In genomic region chr13:90497573-90497972, GRCm38 (mm10) we compare ENCODE assay signal across 18 mouse cellular contexts.
"Had no signal": no experiment of that assay in that cellular context is flagged by ENCODE, and none has a peak within 500 bp of the region (broad histone marks: within the 10 kb centered on the region; RNA-seq: fewer than 3 reads in every experiment).

No protein-coding gene starts in this region.

- H3K9me3 ChIP-seq: midbrain, embryonic 10.5 days; midbrain, embryonic 12.5 days; neural tube, embryonic 13.5 days; neural tube, embryonic 15.5 days had no signal

- DNase-seq: lung, embryonic 14.5 days; lung, postnatal 10 days; lung, postnatal 4 days; midbrain, embryonic 14.5 days; retina, postnatal 1 day; right cerebral cortex, adult 18-20 months; right cerebral cortex, postnatal 25 days; right cerebral cortex, postnatal 4 days; spleen, adult 18-20 months; thymus, adult 18-20 months; thymus, postnatal 14 days; thymus, postnatal 36 days had no signal

- H3K27ac ChIP-seq: midbrain, embryonic 10.5 days; midbrain, embryonic 12.5 days; neural tube, embryonic 13.5 days; neural tube, embryonic 15.5 days had no signal

- H3K9ac ChIP-seq: lung, embryonic 14.5 days; midbrain, embryonic 12.5 days; neural tube, embryonic 13.5 days; neural tube, embryonic 15.5 days had no signal

- H3K36me3 ChIP-seq: midbrain, embryonic 10.5 days; midbrain, embryonic 12.5 days; neural tube, embryonic 13.5 days; neural tube, embryonic 15.5 days had no signal

- H3K4me3 ChIP-seq: midbrain, embryonic 10.5 days; midbrain, embryonic 12.5 days; myocyte; neural tube, embryonic 13.5 days; neural tube, embryonic 15.5 days had no signal

- H3K4me2 ChIP-seq: lung, embryonic 14.5 days; midbrain, embryonic 12.5 days; neural tube, embryonic 13.5 days; neural tube, embryonic 15.5 days had no signal

- H3K4me1 ChIP-seq: midbrain, embryonic 12.5 days; neural tube, embryonic 13.5 days; neural tube, embryonic 15.5 days had no signal

- ATAC-seq: midbrain, embryonic 16.5 days had no signal

- H3K27me3 ChIP-seq: midbrain, embryonic 12.5 days; neural tube, embryonic 13.5 days; neural tube, embryonic 15.5 days had no signal
